Mouse (Mus musculus) brain, embryonic 14.5 days (tissue): Measurements from ENCODE around the gene Ccnl2.

ENCODE experiments used
- CTCF ChIP-seq: fragments of 200-500 bp; IDR thresholded peaks from 2 replicates; pipeline ENCODE4 v1.5.1; 2012; ENCODE audit warnings: inconsistent platforms, mild to moderate bottlenecking, moderate library complexity, borderline replicate concordance; ENCODE audit not compliant: insufficient read depth, insufficient read length; ENCODE audit errors: extremely low read depth
- POLR2A ChIP-seq: fragments of 200-500 bp; IDR thresholded peaks from 2 replicates; pipeline ENCODE4 v1.6.1; 2012; ENCODE audit warnings: mild to moderate bottlenecking, inconsistent platforms, borderline replicate concordance; ENCODE audit not compliant: poor library complexity, insufficient read depth, insufficient read length, severe bottlenecking; ENCODE audit errors: extremely low read depth

DNA sequence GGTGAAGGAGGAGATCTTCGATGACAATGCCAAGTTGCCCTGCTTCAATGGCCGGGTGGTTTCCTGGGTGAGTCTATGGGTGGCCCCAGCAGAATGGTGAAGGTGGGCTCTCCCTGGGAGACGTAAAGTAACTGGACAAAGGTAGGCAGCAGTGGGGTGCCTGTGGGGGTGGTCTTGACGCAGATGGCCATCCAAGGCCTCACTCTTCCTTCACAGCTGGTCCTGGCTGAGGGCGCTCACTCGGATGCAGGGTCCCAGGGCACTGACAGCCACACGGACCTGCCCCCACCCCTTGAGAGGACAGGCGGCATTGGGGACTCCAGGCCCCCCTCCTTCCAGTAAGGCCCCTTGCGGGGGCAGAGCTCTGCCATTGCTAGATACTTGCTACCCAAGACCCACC lies 41.1 kb downstream of the Ccnl2 start:
- no peak for TF ChIP-seq POLR2A
- no peak for TF ChIP-seq CTCF
